Mouse (Mus musculus): Measurements from ENCODE around the gene 4933425L06Rik. TPM values are rescaled to one million over a fixed set of nuclear protein-coding genes. Genes with fewer than 3 reads are reported as not detected.

The 4933425L06Rik gene
- polyA plus RNA-seq, 1 experiment: not detected

GRCm38 (mm10) chr13:105130080-105130479 lies 48.2 kb downstream of the 4933425L06Rik start:
- no peaks in the 10 kb centered on the region for H3K4me1 ChIP-seq (ENCODE audit: control insufficient read depth, insufficient read depth, low read length)
- TF ChIP-seq POLR2A (IDR thresholded peaks at IDR 0.05; ENCODE audit: borderline replicate concordance, low read depth, low read length): no peak
- TF ChIP-seq CTCF (IDR thresholded peaks at IDR 0.05; ENCODE audit: low read depth, low read length): no peak
- no peak overlapping the region for H3K4me3 ChIP-seq (ENCODE audit: insufficient read depth, low read length)
- H3K27ac ChIP-seq (ENCODE audit: insufficient read depth, low read depth, low read length): no peak overlapping the region

- TF ChIP-seq CTCF (IDR thresholded peaks at IDR 0.05; ENCODE audit: low read depth, low read length) (no peak), POLR2A (IDR thresholded peaks at IDR 0.05; ENCODE audit: borderline replicate concordance, low read depth, low read length) (no peak)
- Histone ChIP-seq H3K4me3 (ENCODE audit: insufficient read depth, low read length) (no peak overlapping the region), H3K4me1 (ENCODE audit: control insufficient read depth, insufficient read depth, low read length) (no peaks in the 10 kb centered on the region), H3K27ac (ENCODE audit: insufficient read depth, low read depth, low read length) (no peak overlapping the region)
Measured at GRCm38 (mm10) chr13:105132370-105132769, 50.4 kb downstream of the 4933425L06Rik start.

GRCm38 (mm10) chr13:105132776-105133175 lies 50.9 kb downstream of the 4933425L06Rik start:
- no peaks in the 10 kb centered on the region for H3K4me1 ChIP-seq (ENCODE audit: control insufficient read depth, insufficient read depth, low read length)
- H3K27ac ChIP-seq (ENCODE audit: insufficient read depth, low read depth, low read length): no peak overlapping the region
- TF ChIP-seq CTCF (IDR thresholded peaks at IDR 0.05; ENCODE audit: low read depth, low read length) (no peak), POLR2A (IDR thresholded peaks at IDR 0.05; ENCODE audit: borderline replicate concordance, low read depth, low read length) (no peak)
- no peak overlapping the region for H3K4me3 ChIP-seq (ENCODE audit: insufficient read depth, low read length)

- no peaks in the 10 kb centered on the region for H3K4me1 ChIP-seq (ENCODE audit: control insufficient read depth, insufficient read depth, low read length)
- no peak for TF ChIP-seq POLR2A (IDR thresholded peaks at IDR 0.05; ENCODE audit: borderline replicate concordance, low read depth, low read length)
- no peak for TF ChIP-seq CTCF (IDR thresholded peaks at IDR 0.05; ENCODE audit: low read depth, low read length)
- no peak overlapping the region for H3K4me3 ChIP-seq (ENCODE audit: insufficient read depth, low read length)
- H3K27ac ChIP-seq (ENCODE audit: insufficient read depth, low read depth, low read length): no peak overlapping the region
Measured at GRCm38 (mm10) chr13:105134397-105134796, 52.5 kb downstream of the 4933425L06Rik start.

GRCm38 (mm10) chr13:105139881-105140280 lies 58.0 kb downstream of the 4933425L06Rik start:
- TF ChIP-seq POLR2A (IDR thresholded peaks at IDR 0.05; ENCODE audit: borderline replicate concordance, low read depth, low read length) (no peak), CTCF (IDR thresholded peaks at IDR 0.05; ENCODE audit: low read depth, low read length) (no peak)
- H3K4me3 ChIP-seq (ENCODE audit: insufficient read depth, low read length): no peak overlapping the region
- H3K4me1 ChIP-seq (ENCODE audit: control insufficient read depth, insufficient read depth, low read length): no peaks in the 10 kb centered on the region
- H3K27ac ChIP-seq (ENCODE audit: insufficient read depth, low read depth, low read length): no peak overlapping the region

GRCm38 (mm10) chr13:105146827-105147226 lies 64.9 kb downstream of the 4933425L06Rik start:
- no peak for TF ChIP-seq CTCF (IDR thresholded peaks at IDR 0.05; ENCODE audit: low read depth, low read length)

GRCm38 (mm10) chr13:105147795-105148418 lies 66.0 kb downstream of the 4933425L06Rik start:
- no peak overlapping the region for H3K4me3 ChIP-seq (ENCODE audit: insufficient read depth, low read length)
- TF ChIP-seq CTCF (IDR thresholded peaks at IDR 0.05; ENCODE audit: low read depth, low read length): no peak
- no peak for TF ChIP-seq POLR2A (IDR thresholded peaks at IDR 0.05; ENCODE audit: borderline replicate concordance, low read depth, low read length)
- H3K27ac ChIP-seq (ENCODE audit: insufficient read depth, low read depth, low read length): no peak overlapping the region
- H3K4me1 ChIP-seq (ENCODE audit: control insufficient read depth, insufficient read depth, low read length): no peaks in the 10 kb centered on the region

More at GRCm38 (mm10) chr13:105146827-105147226, 64.9 kb downstream of the 4933425L06Rik start:
- H3K4me3 ChIP-seq (ENCODE audit: insufficient read depth, low read length): no peak overlapping the region
- H3K4me1 ChIP-seq (ENCODE audit: control insufficient read depth, insufficient read depth, low read length): no peaks in the 10 kb centered on the region
- no peak overlapping the region for H3K27ac ChIP-seq (ENCODE audit: insufficient read depth, low read depth, low read length)

GRCm38 (mm10) chr13:105150006-105150405 lies 68.1 kb downstream of the 4933425L06Rik start:
- no peak for TF ChIP-seq CTCF (IDR thresholded peaks at IDR 0.05; ENCODE audit: low read depth, low read length)
- no peak for TF ChIP-seq POLR2A (IDR thresholded peaks at IDR 0.05; ENCODE audit: borderline replicate concordance, low read depth, low read length)
- Histone ChIP-seq H3K4me1 (ENCODE audit: control insufficient read depth, insufficient read depth, low read length) (no peaks in the 10 kb centered on the region), H3K4me3 (ENCODE audit: insufficient read depth, low read length) (no peak overlapping the region), H3K27ac (ENCODE audit: insufficient read depth, low read depth, low read length) (no peak overlapping the region)

GRCm38 (mm10) chr13:105153955-105154354 lies 72.0 kb downstream of the 4933425L06Rik start:
- Histone ChIP-seq H3K4me1 (ENCODE audit: control insufficient read depth, insufficient read depth, low read length) (no peaks in the 10 kb centered on the region), H3K27ac (ENCODE audit: insufficient read depth, low read depth, low read length) (no peak overlapping the region), H3K4me3 (ENCODE audit: insufficient read depth, low read length) (no peak overlapping the region)
- TF ChIP-seq CTCF (IDR thresholded peaks at IDR 0.05; ENCODE audit: low read depth, low read length) (0 out of 2 replicates have a peak, but pooled peaks have one; percentile 13), POLR2A (IDR thresholded peaks at IDR 0.05; ENCODE audit: borderline replicate concordance, low read depth, low read length) (no peak)

GRCm38 (mm10) chr13:105165441-105165840 lies 83.5 kb downstream of the 4933425L06Rik start:
- TF ChIP-seq POLR2A (IDR thresholded peaks at IDR 0.05; ENCODE audit: borderline replicate concordance, low read depth, low read length): no peak
- TF ChIP-seq CTCF (IDR thresholded peaks at IDR 0.05; ENCODE audit: low read depth, low read length): no peak

More at GRCm38 (mm10) chr13:105165441-105165840, 83.5 kb downstream of the 4933425L06Rik start:
- Histone ChIP-seq H3K27ac (ENCODE audit: insufficient read depth, low read depth, low read length) (no peak overlapping the region), H3K4me3 (ENCODE audit: insufficient read depth, low read length) (no peak overlapping the region), H3K4me1 (ENCODE audit: control insufficient read depth, insufficient read depth, low read length) (no peaks in the 10 kb centered on the region)

Other genes starting within 250 kb of the 4933425L06Rik start
- not detected in 2 replicates for gene Shisal2b, start 218.2 kb upstream of the 4933425L06Rik start, polyA plus RNA-seq (2012; ENCODE audit: insufficient read depth, insufficient read length, missing spikeins)
- gene Rgs7bp, start 27.2 kb upstream of the 4933425L06Rik start, polyA plus RNA-seq (2012; ENCODE audit: insufficient read depth, insufficient read length, missing spikeins): 0.11 TPM in 1 of 2 replicates, not detected in the other
- 29.3 and 33.3 TPM in 2 replicates for gene Rnf180, start 212.7 kb downstream of the 4933425L06Rik start, polyA plus RNA-seq (2012; ENCODE audit: insufficient read depth, insufficient read length, missing spikeins)

Measured in bone marrow macrophage, adult 2 months (primary cell).